Mouse (Mus musculus): ENCODE measurements around the gene Rnf123. TPM values are rescaled to one million over a fixed set of nuclear protein-coding genes. Genes with fewer than 3 reads are reported as not detected.

Rnf123 gene
- polyA plus RNA-seq, 1 experiment from 2014 or later = 30.5 TPM

DNA sequence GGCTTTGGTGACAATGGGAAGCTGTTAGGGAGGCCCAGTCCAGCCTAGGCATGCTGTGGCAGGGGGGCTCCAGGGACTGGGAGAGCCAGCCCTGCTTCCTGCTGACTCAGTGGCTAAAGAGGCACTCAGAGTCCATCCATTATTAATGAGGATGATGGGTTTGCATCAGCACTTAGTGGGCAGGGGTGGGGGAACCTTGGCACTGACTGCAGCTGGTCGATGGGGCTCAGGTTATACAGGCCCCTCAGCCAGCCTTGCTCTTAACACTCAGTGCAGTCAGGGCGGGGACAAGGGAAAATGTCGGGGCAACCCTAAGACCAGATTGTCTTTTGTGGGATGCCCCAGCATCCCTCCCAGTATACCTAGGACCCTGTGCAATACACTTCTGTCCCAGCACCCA, 21.0 kb downstream of the Rnf123 start:
- Histone ChIP-seq H3K27ac (no peak overlapping the region), H3K4me2 (no peak overlapping the region), H3K27me3 (no peaks in the 10 kb centered on the region), H3K4me1 (replicated peaks) (no peaks in the 10 kb centered on the region), H3K9me3 (no peaks in the 10 kb centered on the region), H3K4me3 (replicated peaks) (no peak overlapping the region), H3K36me3 (peaks cover 84% of the 10 kb centered on the region), H3K9ac (replicated peaks) (no peak overlapping the region)
- WGBS = 88% methylated on average over 3 of the region's 3 CpGs
- no peak for ATAC-seq (ENCODE audit: insufficient number of reproducible peaks, insufficient read depth, low FRiP score, low TSS enrichment, low read depth)

DNA sequence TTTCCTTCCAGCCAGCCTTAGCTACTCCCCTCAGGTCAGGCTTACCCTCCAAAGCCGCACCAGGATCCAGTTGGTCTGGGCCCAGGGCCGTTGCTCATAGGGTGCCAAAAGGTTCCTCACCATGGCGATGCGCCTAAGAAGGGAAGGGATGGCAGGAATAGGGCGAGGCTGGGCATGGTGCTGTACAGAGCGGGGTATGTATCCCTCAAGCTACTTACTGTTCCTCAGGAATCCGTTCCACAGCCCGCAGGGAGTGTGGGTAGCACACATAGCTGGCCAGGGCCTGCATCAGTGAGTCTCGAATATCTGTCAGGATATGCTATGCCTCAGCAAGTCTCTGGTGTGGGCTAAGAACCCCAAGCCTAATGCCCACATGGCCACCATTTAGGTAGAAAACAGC, 24.9 kb downstream of the Rnf123 start:
- Histone ChIP-seq H3K4me3 (replicated peaks) (no peak overlapping the region), H3K9ac (replicated peaks) (no peak overlapping the region), H3K9me3 (no peaks in the 10 kb centered on the region), H3K27me3 (no peaks in the 10 kb centered on the region), H3K36me3 (peaks cover 94% of the 10 kb centered on the region), H3K27ac (no peak overlapping the region), H3K4me1 (replicated peaks) (peaks cover 2% of the 10 kb centered on the region), H3K4me2 (no peak overlapping the region)
- 92% methylated on average over 9 of the region's 9 CpGs for whole genome bisulfite sequencing
- ATAC-seq (ENCODE audit: insufficient number of reproducible peaks, insufficient read depth, low FRiP score, low TSS enrichment, low read depth) = no peak

DNA sequence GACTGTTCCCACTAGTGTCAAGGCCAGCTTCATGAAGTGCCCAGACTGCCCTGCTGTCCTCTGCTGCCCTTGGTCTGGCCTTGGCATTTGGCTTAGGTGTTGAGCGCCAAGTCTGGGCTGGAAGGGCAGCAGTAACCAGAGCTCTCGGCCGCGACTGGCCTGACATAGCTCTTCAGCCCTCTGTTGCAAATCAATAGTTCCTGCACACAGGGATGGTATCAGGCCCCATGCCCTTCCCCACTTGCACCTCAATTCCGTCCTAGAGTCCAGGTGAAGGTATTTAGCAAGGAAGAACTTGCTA, 25.9 kb downstream of the Rnf123 start:
- Histone ChIP-seq H3K9ac (replicated peaks) (no peak overlapping the region), H3K36me3 (peaks cover 86% of the 10 kb centered on the region), H3K4me3 (replicated peaks) (no peak overlapping the region), H3K27me3 (no peaks in the 10 kb centered on the region), H3K4me1 (replicated peaks) (peaks cover 6% of the 10 kb centered on the region), H3K27ac (no peak overlapping the region), H3K4me2 (no peak overlapping the region), H3K9me3 (no peaks in the 10 kb centered on the region)
- no peak for ATAC-seq (ENCODE audit: insufficient number of reproducible peaks, insufficient read depth, low FRiP score, low TSS enrichment, low read depth)
- 93% methylated on average over 5 of the region's 5 CpGs for WGBS

DNA sequence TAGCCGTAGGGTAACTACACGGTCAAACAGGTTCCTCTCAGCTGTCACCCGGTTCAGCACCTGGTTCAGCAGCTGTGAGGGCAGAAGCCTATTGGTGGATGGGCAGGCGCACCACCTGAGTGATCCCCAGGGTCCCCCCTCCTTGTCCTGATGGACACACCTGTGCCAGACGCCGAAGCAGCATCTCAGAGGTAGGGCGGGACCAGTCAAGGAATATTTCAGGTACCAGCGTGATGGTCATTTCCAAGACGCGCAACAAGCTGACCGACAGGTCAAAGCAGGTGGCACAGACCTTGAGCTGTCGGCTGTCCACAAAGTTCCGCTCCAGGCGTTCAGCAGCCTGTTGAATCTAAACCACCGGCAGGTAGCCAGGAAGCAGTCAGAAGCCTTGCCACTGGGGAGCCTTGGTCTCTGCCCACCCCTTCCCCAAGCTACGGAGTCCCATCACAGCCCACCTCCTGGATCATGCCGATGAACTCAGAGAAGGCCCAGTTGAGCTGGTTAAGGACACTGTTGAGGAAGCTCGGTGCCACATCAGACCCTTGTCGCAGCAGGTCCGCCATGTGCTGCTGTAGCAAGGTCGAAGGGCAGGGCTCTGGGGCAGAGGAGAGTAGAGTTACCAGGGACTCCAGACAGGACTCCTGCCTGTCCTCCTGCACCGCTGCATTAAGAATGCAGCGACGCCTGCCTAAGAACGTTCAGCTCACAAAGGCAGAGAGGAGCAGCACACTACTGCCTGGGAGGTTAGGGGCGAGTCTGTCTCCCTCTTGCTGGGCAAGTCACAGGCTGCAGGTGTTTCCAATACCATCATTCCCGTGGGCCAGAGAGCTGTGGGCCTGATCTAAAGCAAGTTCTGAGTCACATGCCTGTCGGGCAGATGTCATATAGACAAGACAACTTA, 26.5 kb downstream of the Rnf123 start:
- H3K4me2 ChIP-seq = no peak overlapping the region
- peaks cover 86% of the 10 kb centered on the region for H3K36me3 ChIP-seq
- WGBS = 79% methylated on average over 28 of the region's 28 CpGs
- no peak overlapping the region for H3K27ac ChIP-seq
- ATAC-seq (ENCODE audit: insufficient number of reproducible peaks, insufficient read depth, low FRiP score, low TSS enrichment, low read depth) = no peak
- no peaks in the 10 kb centered on the region for H3K27me3 ChIP-seq
- H3K9me3 ChIP-seq = no peaks in the 10 kb centered on the region
- no peak overlapping the region for H3K4me3 ChIP-seq (replicated peaks)
- no peak overlapping the region for H3K9ac ChIP-seq (replicated peaks)
- peaks cover 6% of the 10 kb centered on the region for H3K4me1 ChIP-seq (replicated peaks)

DNA sequence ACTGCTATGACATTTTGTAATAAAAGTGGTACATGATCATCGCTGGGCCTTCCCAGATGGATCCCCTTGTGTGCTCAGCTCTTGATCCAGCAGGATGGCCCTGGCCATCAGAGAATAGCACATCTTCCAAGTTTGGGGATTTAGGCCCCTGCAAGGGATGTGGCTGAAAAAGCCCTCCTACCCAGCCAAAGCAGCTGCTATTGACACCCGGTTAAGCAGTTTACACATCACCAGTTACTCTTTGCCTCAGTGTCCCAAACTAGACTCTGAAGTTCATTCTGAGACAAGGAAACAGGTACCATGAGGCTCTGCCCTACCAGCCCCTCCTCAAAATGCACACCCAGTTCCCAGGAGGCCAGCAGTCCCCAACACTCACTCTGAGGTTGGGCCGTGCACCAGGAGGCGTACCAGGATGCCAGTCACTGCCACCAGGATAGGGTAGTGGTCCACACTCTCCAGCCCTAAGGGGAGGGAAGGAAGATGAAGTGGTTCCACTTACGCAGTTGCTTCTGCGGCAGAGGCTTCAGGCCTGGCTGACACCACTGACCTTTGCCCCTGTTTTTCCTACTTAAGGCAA, 27.4 kb downstream of the Rnf123 start:
- H3K27ac ChIP-seq = no peak overlapping the region
- no peak for ATAC-seq (ENCODE audit: insufficient number of reproducible peaks, insufficient read depth, low FRiP score, low TSS enrichment, low read depth)
- H3K4me2 ChIP-seq = no peak overlapping the region
- H3K36me3 ChIP-seq = peaks cover 91% of the 10 kb centered on the region
- no peaks in the 10 kb centered on the region for H3K27me3 ChIP-seq
- 92% methylated on average over 6 of the region's 6 CpGs for WGBS
- no peak overlapping the region for H3K4me3 ChIP-seq (replicated peaks)
- H3K9me3 ChIP-seq = no peaks in the 10 kb centered on the region
- peaks cover 6% of the 10 kb centered on the region for H3K4me1 ChIP-seq (replicated peaks)
- no peak overlapping the region for H3K9ac ChIP-seq (replicated peaks)

DNA sequence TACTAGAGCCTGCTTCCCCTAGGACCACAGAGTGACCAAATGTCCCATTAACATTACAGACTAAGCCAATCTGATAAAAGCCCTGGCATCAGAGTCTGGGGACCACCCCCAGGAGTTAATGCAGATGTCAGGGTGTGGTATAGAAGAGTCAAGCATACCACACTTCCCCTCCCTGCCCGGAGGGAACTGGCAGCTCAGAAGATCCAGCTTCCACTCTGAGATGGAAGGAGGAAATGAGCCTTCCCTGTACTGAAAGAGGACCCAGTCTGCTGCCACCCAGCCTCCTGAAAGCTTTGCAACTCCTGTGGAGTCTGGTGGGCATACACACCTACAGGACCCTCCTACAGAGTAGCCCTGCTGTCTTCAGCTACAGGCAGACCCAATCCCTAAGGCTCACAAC, 28.1 kb downstream of the Rnf123 start:
- peaks cover 7% of the 10 kb centered on the region for H3K4me1 ChIP-seq (replicated peaks)
- no peak overlapping the region for H3K4me2 ChIP-seq
- H3K27ac ChIP-seq = no peak overlapping the region
- ATAC-seq (ENCODE audit: insufficient number of reproducible peaks, insufficient read depth, low FRiP score, low TSS enrichment, low read depth) = no peak
- no peaks in the 10 kb centered on the region for H3K27me3 ChIP-seq
- H3K36me3 ChIP-seq = peaks cover 91% of the 10 kb centered on the region
- WGBS = 75% methylated on average over 1 of the region's 1 CpGs
- no peak overlapping the region for H3K4me3 ChIP-seq (replicated peaks)
- no peaks in the 10 kb centered on the region for H3K9me3 ChIP-seq
- no peak overlapping the region for H3K9ac ChIP-seq (replicated peaks)

GRCm38 (mm10) chr9:108054331-108055040, 28.7 kb downstream of the Rnf123 start:
- Histone ChIP-seq H3K9ac (replicated peaks) (no peak overlapping the region), H3K4me3 (replicated peaks) (no peak overlapping the region), H3K27ac (no peak overlapping the region), H3K36me3 (peaks cover 85% of the 10 kb centered on the region), H3K9me3 (no peaks in the 10 kb centered on the region), H3K4me1 (replicated peaks) (peaks cover 12% of the 10 kb centered on the region), H3K27me3 (no peaks in the 10 kb centered on the region), H3K4me2 (no peak overlapping the region)
- WGBS = 91% methylated on average over 22 of the region's 22 CpGs
- no peak for ATAC-seq (ENCODE audit: insufficient number of reproducible peaks, insufficient read depth, low FRiP score, low TSS enrichment, low read depth)

- Histone ChIP-seq H3K36me3 (peaks cover 77% of the 10 kb centered on the region), H3K4me2 (peak overlapping the region; percentile 48; the same call in 1 of the 2 replicates), H3K9me3 (no peaks in the 10 kb centered on the region), H3K4me3 (replicated peaks) (no peak overlapping the region), H3K4me1 (replicated peaks) (peaks cover 14% of the 10 kb centered on the region), H3K27me3 (no peaks in the 10 kb centered on the region), H3K9ac (replicated peaks) (peak overlapping the region; percentile 45; the same call in 1 of the 2 replicates), H3K27ac (0 out of 2 replicates have a peak overlapping the region, but pooled peaks have one; percentile 23)
- no peak for ATAC-seq (ENCODE audit: insufficient number of reproducible peaks, insufficient read depth, low FRiP score, low TSS enrichment, low read depth)
- 90% methylated on average over 15 of the region's 15 CpGs for WGBS
Measured at GRCm38 (mm10) chr9:108053665-108054225, 29.4 kb downstream of the Rnf123 start.

GRCm38 (mm10) chr9:108052885-108053664, 30.1 kb downstream of the Rnf123 start, which contains the start of gene Amigo3:
Gene Amigo3, plus strand, starts transcription at chr9:108053159.
- peaks cover 71% of the 10 kb centered on the region for H3K36me3 ChIP-seq
- H3K9ac ChIP-seq (replicated peaks) = peak within 1 kb of the TSS; percentile 45; the same call in 1 of the 2 replicates
- peak; percentile 9; the same call in 1 of the 2 replicates for ATAC-seq (ENCODE audit: insufficient number of reproducible peaks, insufficient read depth, low FRiP score, low TSS enrichment, low read depth)
- H3K4me2 ChIP-seq = peak within 1 kb of the TSS; percentile 48
- H3K4me3 ChIP-seq (replicated peaks) = no peak within 1 kb of the TSS; the same call in 1 of the 2 replicates
- no peaks in the 10 kb centered on the region for H3K27me3 ChIP-seq
- H3K27ac ChIP-seq = 0 out of 2 replicates have a peak within 1 kb of the TSS, but pooled peaks have one; percentile 23
- peaks cover 19% of the 10 kb centered on the region for H3K4me1 ChIP-seq (replicated peaks)
- 54% methylated on average over 20 of the region's 20 CpGs for WGBS
- no peaks in the 10 kb centered on the region for H3K9me3 ChIP-seq

GRCm38 (mm10) chr9:108052411-108052810, 30.7 kb downstream of the Rnf123 start:
- Histone ChIP-seq H3K4me1 (replicated peaks) (peaks cover 26% of the 10 kb centered on the region), H3K4me2 (no peak overlapping the region), H3K27me3 (no peaks in the 10 kb centered on the region), H3K36me3 (peaks cover 69% of the 10 kb centered on the region), H3K9me3 (no peaks in the 10 kb centered on the region), H3K9ac (replicated peaks) (no peak overlapping the region), H3K4me3 (replicated peaks) (no peak overlapping the region), H3K27ac (no peak overlapping the region)
- 73% methylated on average over 7 of the region's 7 CpGs for WGBS
- no peak for ATAC-seq (ENCODE audit: insufficient number of reproducible peaks, insufficient read depth, low FRiP score, low TSS enrichment, low read depth)
